Mouse (Mus musculus) myocyte (in vitro differentiated cells): ENCODE data around the gene Islr2.

Experiments
- CEBPB ChIP-seq: IDR thresholded peaks from 2 replicates; pipeline ENCODE4 v1.6.1; 2011; ENCODE audit warnings: mild to moderate bottlenecking, moderate library complexity; ENCODE audit not compliant: poor library complexity, insufficient read depth, severe bottlenecking
- MAX ChIP-seq: IDR thresholded peaks from one replicate; pipeline ENCODE4 v1.6.1; 2011; ENCODE audit warnings: low read depth, mild to moderate bottlenecking, control low read depth
- POLR2AphosphoS2 ChIP-seq: IDR thresholded peaks from one replicate; pipeline ENCODE4 v1.6.1; 2011; ENCODE audit warnings: low read depth, control low read depth; ENCODE audit not compliant: insufficient read length

DNA sequence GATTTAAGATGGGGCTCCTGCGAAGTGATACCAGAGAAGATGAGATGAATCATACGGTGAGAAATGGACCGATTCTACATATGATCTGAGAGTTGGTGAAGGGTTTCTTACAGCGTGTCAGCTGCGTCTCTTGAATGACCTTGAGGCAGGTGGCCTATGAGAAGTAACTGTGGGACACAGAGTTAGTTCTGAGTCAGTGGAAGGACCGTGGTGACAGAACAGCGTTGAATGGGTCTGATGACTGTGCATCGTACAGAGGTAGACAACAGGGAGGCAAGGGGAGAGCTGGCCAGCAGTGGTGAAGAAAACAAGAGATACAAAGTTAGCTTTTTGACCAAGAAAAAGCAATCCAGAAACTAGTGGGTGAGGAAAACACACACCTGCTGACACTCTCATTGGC, 46.2 kb upstream of the Islr2 start:
- TF ChIP-seq CEBPB (no peak), POLR2AphosphoS2 (no peak), MAX (no peak)
